Mouse (Mus musculus) c-Kit-positive CD71-negative TER-119-negative erythroid progenitor cells, embryonic 14.5 days (primary cell): ENCODE measurements around the gene Hpn.

Source experiments
- DNase-seq: peaks from one replicate; pipeline ENCODE4 v3.0.0-alpha.2; 2013; ENCODE audit warnings: low read depth

Hpn gene

GRCm38 (mm10) chr7:31081106-31081505, 34.0 kb downstream of the Hpn start:
- no peak for DNase-seq

- DNase-seq = no peak
Observed at GRCm38 (mm10) chr7:31080611-31081010, 34.5 kb downstream of the Hpn start.

DNA sequence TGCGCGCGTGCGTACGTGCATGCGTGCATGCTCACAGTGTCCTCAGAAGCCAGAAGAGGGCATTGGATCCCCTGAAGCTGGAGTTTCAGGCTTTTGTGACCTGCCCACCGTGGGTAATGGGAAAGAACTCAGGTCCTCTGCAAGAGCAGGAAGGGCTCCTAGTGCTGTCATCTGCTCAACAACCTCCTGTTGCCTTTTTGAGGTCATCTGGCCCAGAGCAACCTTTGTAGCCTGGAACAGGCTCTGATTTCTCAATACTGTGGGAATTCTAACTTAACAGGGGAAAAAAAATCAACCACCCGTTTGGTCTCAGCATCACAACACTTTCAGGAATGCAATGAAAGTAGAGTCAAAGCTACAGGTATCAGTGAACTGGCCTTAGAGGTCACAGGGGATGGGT, 35.4 kb downstream of the Hpn start:
- DNase-seq = no peak

GRCm38 (mm10) chr7:31077885-31078445, 37.1 kb downstream of the Hpn start:
- no peak for DNase-seq

GRCm38 (mm10) chr7:31077470-31077869, 37.6 kb downstream of the Hpn start:
- DNase-seq = no peak

- no peak for DNase-seq
Observed at GRCm38 (mm10) chr7:31076492-31076891, 38.6 kb downstream of the Hpn start, which contains the start of gene Fxyd3. Gene Fxyd3 (minus strand): TSS chr7:31076704.

DNA sequence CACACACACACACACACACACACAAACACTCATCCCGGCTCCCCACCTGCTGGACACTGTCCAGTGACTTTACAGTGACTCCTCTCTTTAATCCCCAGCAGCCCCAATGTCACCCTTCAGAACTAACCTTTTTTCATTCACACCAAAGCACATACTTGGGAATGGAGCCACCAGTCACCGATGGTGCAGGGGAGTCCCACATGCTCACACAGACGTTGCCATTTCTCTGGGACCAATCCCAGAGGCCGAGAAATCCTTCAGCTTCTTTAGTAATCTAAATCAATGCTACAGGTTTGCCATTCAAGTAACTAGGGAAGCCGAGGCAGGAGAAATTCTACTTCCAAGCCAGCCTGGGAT, 40.4 kb downstream of the Hpn start:
- no peak for DNase-seq

- no peak for DNase-seq
Observed at GRCm38 (mm10) chr7:31074061-31074712, 40.9 kb downstream of the Hpn start.

DNA sequence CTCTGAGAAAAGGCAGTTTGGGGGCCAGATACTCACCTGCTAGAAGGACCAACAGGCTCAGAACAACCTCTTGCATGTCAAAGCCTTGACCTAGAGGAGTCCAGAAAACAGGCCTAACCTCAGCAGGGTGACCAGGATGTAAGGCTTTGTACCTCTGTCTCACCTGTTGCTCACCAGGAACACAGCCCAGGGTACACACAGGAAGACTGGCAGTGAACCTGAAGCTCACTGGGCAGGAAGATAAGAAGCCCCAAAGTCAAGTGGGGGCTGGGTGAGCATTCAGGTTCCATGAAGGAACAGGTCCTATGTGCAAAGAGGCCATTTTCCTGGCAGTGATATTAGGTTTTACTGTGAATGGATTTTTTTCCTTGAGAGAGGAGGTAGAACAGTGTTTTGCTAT, 41.5 kb downstream of the Hpn start:
- DNase-seq = no peak

GRCm38 (mm10) chr7:31072326-31072725, 42.8 kb downstream of the Hpn start:
- DNase-seq = no peak

GRCm38 (mm10) chr7:31070324-31070723, 44.8 kb downstream of the Hpn start:
- no peak for DNase-seq

- DNase-seq = no peak
Observed at GRCm38 (mm10) chr7:31069491-31069890, 45.6 kb downstream of the Hpn start.

GRCm38 (mm10) chr7:31067836-31068235, 47.3 kb downstream of the Hpn start:
- no peak for DNase-seq

DNA sequence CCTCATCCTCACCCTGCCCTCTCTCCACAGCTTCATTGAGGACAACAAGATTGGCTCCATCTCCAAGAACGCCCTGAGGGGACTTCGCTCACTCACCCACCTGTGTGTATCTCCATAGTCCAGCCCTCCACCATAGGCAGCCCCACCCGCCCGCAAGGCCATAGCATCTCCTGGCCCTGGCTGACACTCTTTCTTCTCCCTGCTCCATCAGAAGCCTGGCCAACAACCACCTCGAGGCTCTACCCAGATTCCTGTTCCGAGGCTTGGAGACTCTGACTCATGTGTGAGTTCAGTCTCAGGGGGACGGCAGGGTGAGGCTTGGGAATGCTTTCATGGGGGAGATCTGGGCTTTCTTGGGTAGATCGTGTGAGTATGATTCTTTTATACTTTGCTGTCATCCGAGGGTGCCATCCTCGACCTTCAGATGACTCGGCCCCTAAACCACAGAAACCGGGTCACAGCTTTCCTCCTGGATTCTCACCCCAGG, 52.0 kb downstream of the Hpn start:
- DNase-seq = no peak

GRCm38 (mm10) chr7:31060621-31061010, 54.5 kb downstream of the Hpn start:
- DNase-seq = no peak

DNA sequence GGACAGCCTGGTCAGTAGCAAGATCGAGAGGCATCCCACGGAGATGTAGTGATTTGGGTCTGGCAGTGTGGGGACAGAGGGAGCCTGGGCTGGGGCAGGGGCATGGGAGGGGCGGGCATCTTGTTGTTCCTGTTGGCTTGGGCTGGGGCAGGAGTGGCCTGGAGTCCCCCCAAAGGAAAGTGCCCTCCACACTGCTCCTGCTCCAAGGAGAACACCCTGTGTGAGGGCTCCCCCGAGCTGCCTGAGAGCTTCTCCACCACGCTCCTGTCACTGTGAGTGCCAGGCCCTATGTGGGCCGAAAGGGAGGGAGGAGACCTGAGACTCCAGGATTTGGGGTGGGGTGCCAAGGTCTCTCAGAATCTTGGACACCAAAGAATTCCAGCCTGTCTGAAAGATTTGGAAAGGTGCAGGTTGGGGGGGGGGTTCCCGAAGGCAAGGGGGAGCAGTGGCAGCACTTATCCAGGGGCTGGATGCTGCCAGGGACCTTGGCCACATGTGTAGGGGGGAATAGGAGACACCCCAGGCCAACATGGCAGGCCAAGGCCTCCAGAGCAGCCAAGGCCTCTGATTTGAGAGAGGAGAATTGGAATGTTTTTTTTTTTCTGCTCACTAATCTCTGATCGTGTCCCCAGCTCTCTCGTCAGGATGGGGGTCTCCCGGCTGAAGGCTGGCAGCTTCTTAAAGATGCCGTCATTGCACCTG, 55.0 kb downstream of the Hpn start:
- no peak for DNase-seq

GRCm38 (mm10) chr7:31059108-31059507, 56.0 kb downstream of the Hpn start, which contains the start of gene Lgi4:
Gene Lgi4 (plus strand): TSS chr7:31059342.
- DNase-seq = no peak

GRCm38 (mm10) chr7:31058211-31058610, 56.9 kb downstream of the Hpn start:
- no peak for DNase-seq

DNA sequence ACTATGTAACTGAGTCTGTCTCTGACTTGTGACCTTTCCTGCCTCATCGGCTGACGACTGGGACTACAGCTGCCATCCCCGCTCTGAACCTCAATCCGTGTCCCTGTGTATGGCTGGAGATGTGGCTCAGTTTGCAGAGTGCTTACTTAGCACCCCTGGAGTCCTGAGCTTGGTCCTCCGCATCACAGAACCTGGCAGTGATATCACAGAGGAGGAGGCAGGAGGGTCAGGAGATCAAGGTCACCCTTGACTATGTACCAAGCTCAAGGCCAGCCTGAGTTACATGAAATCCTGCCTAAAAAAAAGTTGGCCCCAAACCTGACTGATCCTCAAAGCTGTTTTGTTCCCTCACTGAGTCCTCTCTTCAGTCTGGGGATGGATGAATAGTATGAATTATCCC, 57.4 kb downstream of the Hpn start:
- no peak for DNase-seq

DNA sequence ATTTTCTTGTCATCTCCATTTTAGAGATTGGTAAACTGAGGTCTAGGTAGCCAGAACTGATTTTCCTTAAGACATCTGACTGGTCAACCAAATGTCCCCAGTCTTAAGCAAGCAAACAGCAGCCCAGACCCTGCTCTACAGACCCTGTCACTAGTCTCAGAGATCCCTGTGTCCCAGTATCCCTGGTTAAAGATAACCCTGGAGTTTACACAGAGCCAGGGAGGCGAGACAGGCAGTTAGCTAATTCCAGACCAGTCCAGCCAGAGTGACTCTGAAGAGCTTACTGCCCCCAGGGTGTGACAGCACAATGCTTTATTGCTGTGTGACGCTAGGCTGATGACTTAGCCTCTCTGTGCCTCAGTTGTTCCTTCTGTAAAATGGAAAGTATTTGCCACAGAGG, 58.0 kb downstream of the Hpn start, which contains the start of gene Fxyd1:
Fxyd1 (minus strand) TSS at position 129 of the 400 bp plus-strand sequence.
- no peak for DNase-seq

DNA sequence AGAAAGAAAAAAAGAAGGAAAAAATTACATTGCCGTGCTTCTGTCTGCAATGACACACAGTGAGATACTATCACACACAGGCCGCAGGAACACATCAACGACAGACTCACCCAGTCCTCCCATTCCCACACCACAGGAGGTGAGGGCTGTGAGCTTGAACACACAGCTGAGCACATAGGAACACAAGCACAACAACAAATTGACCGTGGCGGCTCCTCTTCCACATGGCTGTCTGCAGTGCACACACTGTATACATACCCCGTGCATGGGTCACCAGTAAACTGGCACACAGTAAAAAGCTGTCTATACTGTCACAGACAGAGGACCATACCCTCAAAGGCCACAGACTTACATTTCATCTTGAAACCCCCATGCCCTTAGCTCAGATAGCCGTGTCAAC, 58.6 kb downstream of the Hpn start:
- no peak for DNase-seq

DNA sequence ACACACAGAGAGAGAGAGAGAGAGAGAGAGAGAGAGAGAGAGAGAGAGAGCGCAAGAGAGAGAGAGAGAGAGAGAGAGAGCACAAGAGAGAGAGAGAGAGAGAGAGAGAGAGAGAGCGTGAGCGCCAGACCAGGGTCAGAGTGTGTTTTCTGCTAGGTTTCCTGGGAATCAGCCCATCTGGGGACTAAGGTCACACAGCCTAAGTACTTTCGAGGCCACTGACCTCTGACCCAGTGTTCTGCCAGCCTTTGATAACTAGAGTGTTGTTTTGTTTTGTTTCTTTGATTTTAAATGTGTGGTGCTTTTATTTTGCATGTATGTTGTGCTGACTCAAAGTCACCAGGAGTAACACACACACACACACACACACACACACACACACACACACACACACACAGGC, 59.2 kb downstream of the Hpn start:
- no peak for DNase-seq

DNA sequence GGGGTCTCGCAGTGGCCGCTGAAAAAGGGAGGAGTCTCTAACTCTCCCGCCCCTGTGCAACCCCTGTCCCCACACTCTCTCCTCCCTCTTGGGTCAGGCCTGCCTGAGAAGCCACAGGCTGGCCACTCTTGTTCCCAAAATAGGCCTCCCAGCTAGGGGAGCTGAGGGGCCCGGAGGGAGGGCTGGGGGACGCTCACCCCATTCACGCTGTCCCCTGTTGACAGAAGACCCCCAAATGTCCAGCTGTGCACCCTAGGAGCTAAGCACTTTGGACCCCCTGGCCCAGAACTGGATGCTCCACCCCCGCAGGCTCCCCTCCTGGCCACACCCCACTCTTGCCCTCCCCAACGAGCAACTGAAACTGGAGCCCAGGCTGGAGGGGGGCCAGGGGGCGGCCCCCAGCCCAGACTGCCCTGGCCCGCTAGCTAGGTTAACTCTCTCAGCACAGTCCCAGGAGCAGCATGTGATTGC, 59.7 kb downstream of the Hpn start:
- no peak for DNase-seq
